Mouse (Mus musculus) gastrocnemius, postnatal 10 days (tissue): ENCODE results near the gene Gm20604. TPM values are rescaled to one million over a fixed set of nuclear protein-coding genes. Genes with fewer than 3 reads are reported as not detected.

Source experiments
- DNase-seq: peaks from one replicate; pipeline ENCODE4 v3.0.0; 2021; ENCODE audit warnings: mixed read lengths
- total RNA-seq, 2 experiments: library from RNA; stranded (reverse); gene quantifications; 2 replicates each; pipeline ENCODE4 v1.2.3; 2021

Gm20604 gene
- total RNA-seq, 2 experiments from 2014 or later, result 3.4 to 3.5 TPM

DNA sequence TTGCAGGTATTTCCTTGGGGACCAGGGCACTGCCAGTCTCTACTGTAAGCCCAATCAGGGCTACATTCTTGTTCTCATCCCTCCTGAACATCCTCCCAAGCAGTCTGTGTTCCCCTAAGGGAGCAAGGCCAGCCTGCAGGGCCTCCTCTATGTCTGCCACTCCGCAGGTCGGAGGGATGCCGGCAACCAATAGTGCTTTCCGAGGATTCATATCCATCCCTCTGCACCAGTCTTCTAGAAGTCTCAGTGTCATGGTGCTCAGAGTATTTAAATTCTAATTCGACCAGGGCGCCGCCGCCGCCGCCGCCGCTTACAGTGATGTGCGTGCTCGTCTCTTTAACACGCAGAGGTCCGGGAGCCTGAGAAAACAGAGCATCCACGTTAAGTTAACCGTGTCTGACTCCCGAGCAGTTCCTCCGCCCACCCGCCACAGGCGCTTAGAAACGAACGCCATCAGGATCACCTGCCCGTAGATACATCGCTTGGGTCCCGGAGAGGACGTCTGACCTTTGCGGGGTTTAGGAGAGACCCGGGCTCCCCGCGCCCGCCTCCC lies 15.4 kb downstream of the Gm20604 start:
- no peak for DNase-seq

DNA sequence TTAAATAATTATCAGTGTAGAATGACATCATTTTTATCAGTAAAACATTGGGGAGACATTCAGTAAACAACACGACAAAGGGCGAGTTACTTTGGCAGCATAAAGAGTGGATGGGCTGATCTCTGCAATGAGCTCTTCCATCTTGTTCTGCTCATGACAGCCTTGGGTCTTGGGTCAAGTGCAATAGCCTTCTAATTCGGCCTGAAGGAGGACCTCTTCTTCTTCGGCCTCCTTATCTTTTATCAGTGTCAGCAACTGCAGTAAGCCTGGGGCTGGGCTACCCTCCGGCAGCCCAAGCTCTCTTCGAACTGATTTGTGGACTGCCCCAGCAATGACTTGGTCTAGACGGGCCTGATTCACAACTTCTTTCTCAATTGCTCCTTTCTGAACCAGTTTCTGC lies 16.4 kb downstream of the Gm20604 start:
- DNase-seq, result no peak

DNA sequence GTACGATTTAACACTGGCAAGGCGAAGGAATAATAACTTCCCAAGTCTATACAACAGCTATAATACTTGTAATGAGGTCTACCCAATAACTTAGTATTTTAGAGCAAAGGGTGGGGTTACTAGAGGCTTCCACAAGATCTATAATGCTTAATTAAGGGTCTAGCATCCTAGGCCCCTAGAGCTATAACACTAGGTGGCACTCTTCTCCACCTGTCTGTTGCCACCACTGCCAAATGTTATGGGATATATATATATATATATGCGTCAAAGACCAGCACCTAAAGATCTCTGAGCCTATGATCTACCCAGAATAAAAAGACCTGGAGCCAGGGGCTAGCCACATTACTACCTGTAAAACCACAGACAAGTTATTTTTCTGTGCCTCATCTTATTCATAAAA lies 18.2 kb downstream of the Gm20604 start:
- no peak for DNase-seq

- DNase-seq, result no peak
Measured at GRCm38 (mm10) chr12:102739096-102739495, 19.4 kb downstream of the Gm20604 start.

DNA sequence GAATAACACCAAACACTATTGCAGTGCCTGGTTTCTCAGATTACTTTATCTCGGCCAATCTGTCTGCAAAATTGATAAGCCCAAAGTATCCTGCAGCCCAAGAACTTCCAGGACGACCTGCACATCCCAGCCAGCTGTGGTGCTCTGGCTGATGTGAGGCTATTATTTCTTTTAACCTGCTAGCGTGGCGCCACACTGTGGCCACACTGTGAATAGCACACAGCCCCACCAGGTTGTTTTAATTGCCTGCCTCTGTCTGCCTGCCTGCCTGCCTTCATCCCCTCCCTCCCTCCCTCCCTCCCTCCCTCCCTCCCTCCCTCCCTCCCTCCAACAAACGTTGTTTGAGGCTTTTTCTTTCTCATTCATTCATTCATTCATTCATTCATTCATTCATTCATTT lies 25.1 kb downstream of the Gm20604 start:
- DNase-seq, result peak; percentile 69

GRCm38 (mm10) chr12:102730798-102731619 lies 27.5 kb downstream of the Gm20604 start:
- no peak for DNase-seq

- peak; percentile 26 for DNase-seq
Measured at GRCm38 (mm10) chr12:102729855-102730797, 28.3 kb downstream of the Gm20604 start.

- no peak for DNase-seq
Measured at GRCm38 (mm10) chr12:102725761-102726175, 32.7 kb downstream of the Gm20604 start.

- DNase-seq, result no peak
Measured at GRCm38 (mm10) chr12:102725146-102725545, 33.3 kb downstream of the Gm20604 start.

DNA sequence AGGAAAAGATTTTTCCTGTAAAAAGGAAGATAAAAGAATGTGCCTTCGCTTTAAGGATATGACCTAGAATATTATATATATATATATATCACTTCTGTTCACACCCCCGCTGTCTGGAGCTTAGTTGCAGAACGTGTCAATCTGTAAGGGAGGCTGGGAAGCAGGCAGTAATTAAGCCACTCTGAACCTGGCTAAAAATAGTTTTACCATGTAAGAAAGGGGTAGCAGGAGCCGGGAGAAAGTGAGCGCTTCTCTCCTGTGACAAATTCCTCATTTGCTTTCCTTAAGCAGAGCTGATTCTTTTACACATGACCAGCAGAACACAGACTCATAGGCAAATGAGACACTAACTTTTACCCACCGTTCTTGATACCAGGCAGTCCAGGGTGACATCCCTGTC lies 34.6 kb downstream of the Gm20604 start:
- no peak for DNase-seq

GRCm38 (mm10) chr12:102722966-102723365 lies 35.5 kb downstream of the Gm20604 start:
- DNase-seq, result no peak

DNA sequence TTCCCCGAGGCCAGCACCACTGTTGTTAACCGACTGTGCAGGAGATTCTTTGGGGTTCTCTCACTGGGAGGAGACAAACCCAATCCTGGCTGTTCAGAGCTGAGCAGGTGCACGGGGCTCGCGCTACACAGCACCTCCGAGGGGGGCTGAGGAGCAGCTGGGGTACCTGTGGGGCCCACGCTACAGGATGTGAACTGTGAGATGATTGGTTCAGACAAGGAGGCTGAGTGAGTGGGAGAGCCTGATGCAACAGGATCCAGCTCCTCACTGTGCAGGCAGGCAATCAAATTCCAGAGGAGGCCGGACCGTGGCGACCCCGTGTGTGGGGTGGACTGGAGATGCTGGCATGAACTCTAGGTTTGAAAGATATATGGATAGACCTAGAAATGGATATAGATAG lies 36.0 kb downstream of the Gm20604 start:
- DNase-seq, result no peak

DNA sequence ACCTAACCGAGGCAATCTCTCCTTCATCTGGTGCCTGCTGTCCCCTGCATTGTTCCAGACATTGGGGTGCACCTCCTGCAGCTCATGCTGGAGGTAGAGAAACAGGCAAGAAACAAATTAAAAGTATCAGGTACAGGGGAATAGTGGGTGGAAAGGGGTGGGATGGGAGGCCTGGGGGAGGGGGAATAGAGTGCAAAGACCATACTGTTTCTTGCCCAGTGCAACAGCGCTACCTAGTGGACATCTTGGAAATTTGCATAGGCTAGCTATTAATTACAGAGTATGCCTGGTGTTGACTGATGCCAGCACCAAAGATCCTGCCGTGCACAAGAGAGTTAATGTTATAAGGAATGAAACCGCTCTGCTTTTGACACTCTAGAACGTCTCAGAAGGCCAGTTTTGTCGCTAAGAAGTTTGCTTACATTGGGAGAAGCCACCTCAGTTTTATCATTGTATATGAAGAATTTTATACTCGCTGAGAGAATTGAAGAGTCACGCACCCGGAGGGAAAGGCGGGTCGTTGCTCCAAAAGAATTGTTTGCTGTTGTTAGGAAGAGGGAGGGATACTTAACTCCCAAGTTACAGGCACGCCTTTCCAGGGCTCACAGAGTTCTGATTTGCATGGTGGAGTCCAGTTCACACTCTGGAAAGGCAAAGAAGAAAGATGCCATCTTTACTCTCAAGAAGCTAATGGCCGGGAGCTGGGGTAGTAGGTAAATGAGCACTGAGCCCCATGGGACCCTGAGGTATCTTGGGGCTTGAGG lies 38.7 kb downstream of the Gm20604 start:
- DNase-seq, result peak; percentile 29

DNA sequence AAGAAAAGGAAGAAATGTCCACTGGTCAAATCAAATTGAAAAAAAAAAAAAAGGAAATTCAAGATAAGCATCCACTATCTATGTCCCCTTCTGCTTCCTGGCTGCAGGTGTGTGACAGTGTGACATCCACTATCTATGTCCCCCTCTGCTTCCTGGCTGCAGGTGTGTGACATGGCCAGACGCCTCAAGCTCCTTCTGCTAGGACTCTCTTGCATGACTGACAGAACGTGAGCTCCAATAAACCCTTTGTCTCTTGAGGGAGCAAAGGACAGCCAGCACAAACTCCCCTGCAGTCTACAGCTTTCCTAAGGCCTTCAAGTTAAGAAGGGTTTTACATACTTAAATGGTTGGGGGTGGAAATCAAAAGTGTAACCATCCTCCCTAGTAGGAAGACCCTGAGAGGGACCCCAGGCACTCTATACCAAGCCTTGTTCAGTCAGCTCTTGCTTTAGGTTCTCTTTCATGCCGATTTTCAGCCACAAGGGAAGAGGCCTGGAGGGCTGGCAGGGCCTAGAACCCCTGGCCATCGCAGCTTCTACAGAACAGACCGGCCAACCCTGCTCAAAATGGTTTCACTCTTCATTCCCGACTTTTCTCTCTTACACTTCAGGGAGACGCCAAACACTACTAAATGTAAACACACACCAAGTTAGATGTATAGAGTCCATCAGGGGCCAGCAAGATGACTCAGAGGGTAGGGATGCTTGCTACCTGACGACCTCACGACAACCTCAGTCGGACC lies 43.6 kb downstream of the Gm20604 start:
- DNase-seq, result no peak

DNA sequence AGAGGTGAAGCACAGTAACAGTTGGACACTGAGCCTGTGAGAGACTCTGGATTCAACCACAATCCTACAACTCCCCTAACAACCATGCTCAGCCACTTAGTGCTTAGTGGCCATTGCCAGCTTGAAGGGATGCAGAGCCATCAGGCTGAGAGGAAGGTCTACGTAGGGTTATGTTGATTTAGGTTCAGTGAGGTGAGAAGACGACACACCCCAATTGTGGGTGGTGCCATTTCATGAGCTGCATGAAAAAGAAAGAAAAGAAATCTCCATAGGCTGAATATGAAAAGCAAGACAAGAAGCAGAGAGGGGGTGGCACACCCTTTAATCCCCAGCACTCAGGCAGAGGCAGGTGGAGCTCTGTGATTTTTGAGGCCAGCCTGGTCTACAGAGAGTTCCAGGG lies 44.4 kb downstream of the Gm20604 start:
- no peak for DNase-seq

- DNase-seq, result no peak
Measured at GRCm38 (mm10) chr12:102713153-102713865, 45.2 kb downstream of the Gm20604 start.

DNA sequence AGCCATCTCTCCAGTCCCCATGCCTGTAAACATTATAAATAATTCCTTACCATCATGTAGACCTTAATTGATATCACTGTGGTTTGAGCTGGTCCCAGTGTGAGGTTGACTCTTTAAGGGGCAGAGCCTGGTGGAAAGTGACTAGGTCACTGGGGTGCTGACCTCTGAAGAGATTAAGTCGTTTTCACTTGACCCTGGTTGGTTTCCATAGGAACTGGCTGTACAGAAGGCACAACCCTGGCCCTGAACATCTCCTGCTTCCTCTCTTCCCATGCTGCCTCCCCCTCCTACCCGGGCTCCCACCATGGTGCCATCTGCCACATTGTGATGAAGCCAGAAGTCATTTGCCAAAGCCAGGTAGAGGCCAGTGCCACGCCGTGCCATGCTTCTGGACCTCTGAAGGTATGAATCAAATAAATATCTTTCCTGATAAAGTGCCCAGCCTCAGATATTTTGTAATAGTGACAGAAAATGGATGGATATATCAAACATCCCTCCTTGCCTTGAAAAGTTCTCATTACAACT lies 47.6 kb downstream of the Gm20604 start:
- no peak for DNase-seq

DNA sequence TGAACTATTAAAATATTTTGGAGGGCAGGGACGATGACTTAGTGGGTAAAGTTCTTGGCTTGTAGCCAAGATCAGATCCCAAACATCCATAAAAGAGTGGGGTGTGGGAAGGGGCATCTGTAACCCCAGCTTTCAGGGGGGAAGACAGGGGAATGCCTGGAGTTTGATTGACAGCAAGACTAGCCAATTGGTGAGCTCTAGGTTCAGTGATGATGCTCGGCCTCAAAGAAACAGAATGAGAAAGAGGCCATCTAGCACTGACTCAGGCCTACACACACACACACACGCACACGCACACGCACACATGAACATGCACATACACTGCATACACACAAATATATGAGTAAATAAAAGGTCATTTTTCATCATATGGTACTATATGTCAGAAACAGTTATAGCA lies 48.6 kb downstream of the Gm20604 start:
- no peak for DNase-seq

DNA sequence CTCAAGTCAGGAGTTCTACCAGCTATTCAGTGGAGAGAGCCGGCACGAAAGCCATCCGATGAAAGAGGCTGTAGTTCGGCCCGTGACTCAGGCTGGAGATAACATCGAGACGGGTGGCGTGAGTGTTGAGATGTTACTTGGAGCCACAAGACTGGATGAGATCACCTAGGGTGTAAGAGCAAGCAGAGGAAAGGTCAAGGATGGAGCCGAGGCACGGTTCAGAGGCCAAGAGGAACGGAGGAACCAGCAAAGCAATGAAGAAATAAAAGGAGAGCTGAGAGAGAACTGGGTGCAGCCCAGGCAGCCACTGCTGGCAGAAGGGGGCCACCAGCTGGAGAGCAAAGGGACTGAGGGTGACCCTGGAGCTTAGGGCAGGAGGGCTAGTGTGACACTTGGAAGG lies 50.3 kb downstream of the Gm20604 start:
- no peak for DNase-seq

DNA sequence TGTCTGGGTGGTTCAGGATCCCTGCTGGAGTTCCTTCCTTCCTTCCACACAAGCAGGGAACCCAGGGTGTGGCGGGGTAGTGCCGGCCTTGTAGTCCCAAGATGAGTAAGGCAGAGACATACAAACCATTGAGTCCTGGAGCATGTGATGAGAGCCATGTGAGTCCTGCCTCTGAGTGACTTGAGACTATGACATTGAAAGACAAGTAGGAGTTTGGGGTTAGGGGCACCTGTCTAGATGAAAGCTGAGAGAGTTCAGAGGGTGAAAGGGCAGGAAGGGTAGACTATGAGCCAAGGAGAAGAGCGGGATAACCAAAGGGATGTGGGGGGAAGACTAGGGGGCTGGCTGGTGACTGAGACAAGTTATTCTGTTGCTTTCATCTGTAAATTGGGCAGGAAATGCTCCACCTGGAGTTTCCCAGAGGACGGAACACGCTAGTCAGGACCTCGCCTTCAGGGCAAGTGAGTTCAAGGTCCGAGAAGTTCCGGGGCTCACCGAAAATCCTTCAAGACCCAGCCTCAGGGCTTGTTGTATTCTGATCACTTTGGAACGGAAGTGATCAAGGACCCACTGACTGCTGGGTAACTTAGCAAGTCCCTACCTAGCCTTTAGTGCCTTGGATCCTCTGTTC lies 51.5 kb downstream of the Gm20604 start:
- DNase-seq, result no peak
